Mouse (Mus musculus) ES-E14 (cell line): ENCODE results near the gene Nectin4.

ENCODE experiments used
- CHD2 ChIP-seq: IDR thresholded peaks from 2 replicates; pipeline ENCODE4 v1.6.1; 2014; ENCODE audit warnings: mild to moderate bottlenecking, low read depth, low read length, inconsistent platforms
- HCFC1 ChIP-seq: IDR thresholded peaks from 2 replicates; pipeline ENCODE4 v1.6.1; 2012; ENCODE audit warnings: low read length, inconsistent platforms, borderline replicate concordance; ENCODE audit not compliant: insufficient read depth
- MAFK ChIP-seq: IDR thresholded peaks from 2 replicates; pipeline ENCODE4 v1.6.1; 2014; ENCODE audit warnings: mild to moderate bottlenecking, low read depth, low read length, inconsistent platforms; ENCODE audit not compliant: insufficient read depth
- ZC3H11A ChIP-seq: IDR thresholded peaks from 2 replicates; pipeline ENCODE4 v1.6.1; 2012; ENCODE audit warnings: low read depth, mild to moderate bottlenecking, inconsistent platforms, low read length, borderline replicate concordance

DNA sequence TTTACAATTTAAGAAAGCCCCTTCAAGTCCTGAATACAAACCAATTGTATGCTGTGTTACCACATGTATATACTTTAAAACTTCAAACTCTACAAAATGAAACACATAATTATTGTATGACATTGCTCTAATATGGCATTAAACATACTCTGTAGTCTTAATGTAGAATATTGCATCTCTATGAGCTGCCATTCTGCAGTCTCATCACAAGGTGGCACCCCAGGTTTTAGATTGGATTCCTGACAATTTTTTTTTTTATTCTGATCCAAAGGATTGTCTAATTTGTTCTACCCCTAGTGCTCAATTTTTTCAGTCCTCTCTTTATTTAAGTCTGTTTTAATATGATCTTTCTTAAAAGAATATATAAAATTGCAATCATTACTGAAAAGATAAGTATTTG is 48.5 kb upstream of the Nectin4 start:
- no peak for TF ChIP-seq HCFC1
- no peak for TF ChIP-seq MAFK
- TF ChIP-seq ZC3H11A: no peak
- TF ChIP-seq CHD2: no peak
